ENCODE assay signal across 9 mouse cellular contexts in the genomic region with DNA sequence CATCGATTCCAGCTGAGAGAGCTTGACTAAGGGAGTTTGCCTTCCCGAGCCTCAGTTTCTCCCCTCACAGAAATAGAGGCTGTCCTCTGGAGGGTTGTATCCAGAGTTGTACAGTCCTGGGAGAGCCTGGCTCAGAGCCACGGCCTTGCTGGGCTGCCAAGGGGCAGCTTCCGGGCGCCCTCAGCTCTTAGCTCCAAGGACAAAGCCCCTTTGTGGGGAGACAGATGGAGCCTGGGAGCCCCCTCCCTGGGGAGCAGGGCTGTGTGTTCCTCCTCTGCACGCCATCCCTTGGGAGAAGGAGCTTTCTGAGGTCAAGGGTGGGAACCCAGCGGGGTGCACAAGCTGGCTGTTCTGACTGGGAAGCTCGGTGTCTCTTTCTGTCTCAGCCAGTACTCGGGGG. TPM values are rescaled to one million over a fixed set of nuclear protein-coding genes. Genes with fewer than 3 reads are reported as not detected.
A peak's percentile ranks its signal among the peaks of the same experiment; 100 is the strongest.
DNase-seq lines count a peak whose midpoint lies in the region; ATAC-seq and TF ChIP-seq lines count a peak whose summit lies in the region.
"Had no signal": no experiment of that assay in that cellular context is flagged by ENCODE, and none has a peak within 500 bp of the region (broad histone marks: within the 10 kb centered on the region; RNA-seq: fewer than 3 reads in every experiment).

No protein-coding gene starts in this region.

- no peak overlapping the region for H3K9ac ChIP-seq in heart, adult 2 months (ENCODE audit: low read depth, low read length)
- no peak overlapping the region for H3K9ac ChIP-seq in stomach, embryonic 15.5 days

- H3K4me2 ChIP-seq in stomach, embryonic 15.5 days, result no peak overlapping the region

- no peak for TF ChIP-seq CTCF in heart, adult 2 months (IDR thresholded peaks at IDR 0.05)

- H3K79me2 ChIP-seq in heart, adult 2 months (replicated peaks; ENCODE audit: control insufficient read depth, insufficient read depth, low read length), result no peaks in the 10 kb centered on the region

- no peaks in the 10 kb centered on the region for H3K27me3 ChIP-seq in heart, adult 2 months (ENCODE audit: control insufficient read depth, insufficient read depth, low read length)
- H3K27me3 ChIP-seq in stomach, embryonic 15.5 days (replicated peaks), result no peaks in the 10 kb centered on the region

- no peaks in the 10 kb centered on the region for H3K36me3 ChIP-seq in heart, adult 2 months (ENCODE audit: control insufficient read depth, insufficient read depth, low read length)
- no peaks in the 10 kb centered on the region for H3K36me3 ChIP-seq in stomach, embryonic 15.5 days
- H3K36me3 ChIP-seq: G1E had no signal

- no peak overlapping the region for H3K4me3 ChIP-seq in heart, adult 2 months
- no peak overlapping the region for H3K4me3 ChIP-seq in stomach, embryonic 15.5 days (replicated peaks)

- TF ChIP-seq POLR2A in heart, adult 2 months (IDR thresholded peaks at IDR 0.05; ENCODE audit: insufficient read depth, low read depth, low read length), result no peak

- no peak for TF ChIP-seq EP300 in heart, adult 2 months (IDR thresholded peaks at IDR 0.05; ENCODE audit: insufficient read depth, low read depth, low read length)

- H3K9me3 ChIP-seq in stomach, embryonic 15.5 days, result no peaks in the 10 kb centered on the region
- H3K9me3 ChIP-seq: G1E had no signal

- 0 out of 2 replicates have a peak, but pooled peaks cover 2% of the 10 kb centered on the region for H3K4me1 ChIP-seq in heart, adult 2 months (ENCODE audit: control insufficient read depth, insufficient read depth, low read length)
- H3K4me1 ChIP-seq in stomach, embryonic 15.5 days, result peaks cover 66% of the 10 kb centered on the region

- 68% methylated on average over 9 of the region's 9 CpGs for WGBS in heart, adult 2 months
- 71% methylated on average over 9 of the region's 9 CpGs for WGBS in stomach, embryonic 15.5 days

- intact Hi-C loops in heart, adult 2 months (cut with DNase I), result no loop called here

- ATAC-seq in stomach, embryonic 15.5 days (ENCODE audit: insufficient read depth, low FRiP score, low read depth), result no peak

- H3K27ac ChIP-seq in heart, adult 2 months, result no peak overlapping the region
- H3K27ac ChIP-seq in stomach, embryonic 15.5 days, result peak overlapping the region; percentile 90

- peak; percentile 29 to 43 for DNase-seq in heart, adult 2 months
- no peak for DNase-seq in heart, adult 8-10 months (ENCODE audit: low spot score)
- DNase-seq in testis, postnatal 10 days (ENCODE audit: low spot score), result peak; percentile 79
- no peak for DNase-seq in testis, postnatal 14 days (ENCODE audit: low spot score)
- DNase-seq in layer of hippocampus, postnatal 10 days (ENCODE audit: low spot score in 2 of 2), result peak; percentile 74 to 82
- DNase-seq in embryo, embryonic 11 days, result no peak
- no peak for DNase-seq in spleen, postnatal 36 days (ENCODE audit: low spot score in 2 of 2)

RNA-seq across cellular contexts. Expression of a gene that starts 14.2 kb away (rescaled TPM):
- 1 to 10 TPM; 4.0 to 4.1 TPM for total RNA-seq in heart, adult 2 months (2021)
- polyA plus RNA-seq in heart, adult 2 months (2012; rRNA removed), result 5.4 and 5.8 TPM in 2 replicates
- 1 to 10 TPM; 3.2 to 4.9 (median 3.7) TPM for total RNA-seq in heart, adult 8-10 months (2022)
- 100 to 1,000 TPM in 1 of 2 experiments, 10 to 100 TPM in 1; 92.7 to 101 TPM for total RNA-seq in layer of hippocampus, postnatal 10 days (2021)
- polyA plus RNA-seq in stomach, embryonic 15.5 days (2015; fragmentation: Nextera tagmentation; extraction: Ambion mirVana), result 18.2 and 18.4 TPM in 2 replicates

Comparison
In these comparisons a context has a peak if more than half of its experiments do, and no peak if none do; other contexts are left out.
1. DNase-seq: peak in heart, adult 2 months (2 of 2), testis, postnatal 10 days (single experiment) and layer of hippocampus, postnatal 10 days (2 of 2); none in heart, adult 8-10 months (single experiment), testis, postnatal 14 days (single experiment), embryo, embryonic 11 days (single experiment) and spleen, postnatal 36 days (0 of 2).
2. RNA of a gene that starts 14.2 kb away (total RNA-seq): 92.7 to 101 TPM in layer of hippocampus, postnatal 10 days; 4.0 to 4.1 TPM in heart, adult 2 months and 3.2 to 4.9 TPM in heart, adult 8-10 months; every median in the first group is over 10 times any median in the second.